Mouse (Mus musculus) liver, postnatal 0 days (tissue): ENCODE data around the gene Lhb.

Experiments
- CTCF ChIP-seq: sonication (generic); IDR thresholded peaks from 2 replicates; pipeline ENCODE4 v1.5.1; 2016; ENCODE audit warnings: antibody characterized with exemption, low read depth
- EP300 ChIP-seq: IDR thresholded peaks from 2 replicates; pipeline ENCODE4 v1.6.1; 2016; ENCODE audit warnings: antibody characterized with exemption, low read depth, mild to moderate bottlenecking

DNA sequence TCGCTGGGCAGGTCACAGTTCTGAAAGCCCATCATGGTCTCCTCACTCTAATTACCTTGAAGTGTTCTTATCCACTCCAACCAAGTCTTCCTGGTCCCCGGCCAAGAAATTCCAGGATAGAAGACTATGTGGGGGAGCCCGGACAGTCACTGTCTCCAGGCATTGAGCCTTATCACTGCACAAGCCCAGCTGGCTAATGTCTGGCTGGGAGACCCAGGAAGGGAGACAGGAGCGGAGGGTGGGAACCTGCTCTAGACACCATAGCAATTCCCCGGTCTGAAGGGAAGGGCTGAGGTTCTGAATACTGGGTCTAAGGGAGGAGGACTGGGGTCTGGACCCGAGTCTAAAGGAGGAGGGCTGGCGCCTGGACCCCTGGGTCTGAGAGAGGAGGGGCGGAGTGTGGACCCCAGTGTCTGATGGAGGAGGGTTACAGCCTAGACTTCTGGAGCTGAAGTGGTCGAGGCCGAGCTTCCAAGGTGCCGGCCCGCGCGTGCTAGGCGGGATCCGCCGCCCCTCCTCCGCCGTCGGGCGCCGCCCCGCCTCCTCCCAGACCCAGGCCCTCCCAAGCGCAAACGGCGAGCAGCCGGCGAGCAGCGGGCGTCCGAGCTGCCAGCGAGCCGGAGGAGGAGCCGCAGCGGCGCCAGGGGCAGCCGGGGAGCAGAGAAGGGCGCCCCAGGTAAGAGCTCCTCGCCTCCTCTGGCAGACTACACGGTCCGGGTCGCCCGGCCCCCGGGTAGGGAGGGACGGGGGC is 7.3 kb upstream of the Lhb start, which contains the start of gene Ntf5:
- TF ChIP-seq CTCF (no peak), EP300 (no peak)
